Mouse (Mus musculus) embryonic facial prominence, embryonic 14.5 days (tissue): Measurements from ENCODE around the gene Gng7. TPM values are rescaled to one million over a fixed set of nuclear protein-coding genes. Genes with fewer than 3 reads are reported as not detected.

ENCODE experiments used
- ATAC-seq: fragments of 200-750 bp; cut with Nextera tagmentation; 2 replicates; pipeline ENCODE4 v1.8.0; 2017; ENCODE audit warnings: low read depth, moderate number of reproducible peaks, moderate TSS enrichment
- DNase-seq: peaks from one replicate; pipeline ENCODE4 v3.0.0-alpha.2; 2015; ENCODE audit warnings: low spot score
- H3K27ac ChIP-seq: fragments of 300-500 bp; sonication (generic); replicated peaks from 2 replicates; pipeline ENCODE4 v1.5.1; 2014; ENCODE audit warnings: low read depth, mild to moderate bottlenecking, low read length, moderate library complexity
- H3K27me3 ChIP-seq: fragments of 300-500 bp; sonication (generic); replicated peaks from 2 replicates; pipeline ENCODE4 v1.6.1; 2014; ENCODE audit warnings: low read length; ENCODE audit not compliant: control insufficient read depth, insufficient read depth
- H3K36me3 ChIP-seq: fragments of 300-500 bp; sonication (generic); 2 replicates; pipeline ENCODE4 v1.6.1; 2014; ENCODE audit warnings: low read length, mixed read lengths; ENCODE audit not compliant: control insufficient read depth, insufficient read depth
- H3K4me1 ChIP-seq: fragments of 300-500 bp; sonication (generic); 2 replicates; pipeline ENCODE4 v1.6.1; 2014; ENCODE audit warnings: antibody characterized with exemption, low read length; ENCODE audit not compliant: control insufficient read depth, insufficient read depth
- H3K4me2 ChIP-seq: fragments of 300-500 bp; sonication (generic); 2 replicates; pipeline ENCODE4 v1.6.1; 2014; ENCODE audit warnings: low read depth, mild to moderate bottlenecking, low read length, moderate library complexity, mixed read lengths
- H3K4me3 ChIP-seq: fragments of 300-500 bp; sonication (generic); 2 replicates; pipeline ENCODE4 v1.5.1; 2014; ENCODE audit warnings: low read depth, mild to moderate bottlenecking, low read length
- H3K9ac ChIP-seq: fragments of 300-500 bp; sonication (generic); 2 replicates; pipeline ENCODE4 v1.6.1; 2014; ENCODE audit warnings: low read depth, mild to moderate bottlenecking, low read length, moderate library complexity, mixed read lengths
- H3K9me3 ChIP-seq: fragments of 300-500 bp; sonication (generic); 2 replicates; pipeline ENCODE4 v1.6.1; 2016; ENCODE audit warnings: low read length; ENCODE audit not compliant: control insufficient read depth
- WGBS: fragments of 180-500 bp; shearing (Covaris S2); extraction: QIAGEN DNeasy Blood & Tissue Kit; methylation state at CpG from one replicate; pipeline ENCODE4 v1.1.7; 2014; 5-methylcytosine and 5-hydroxymethylcytosine counted together
- polyA plus RNA-seq: library from polyadenylated mRNA; unstranded; fragments of >200 nt; fragmentation: Nextera tagmentation; extraction: Ambion mirVana; gene quantifications from 2 replicates; pipeline ENCODE4 v1.2.1, GENCODE M21; 2014

Gene Gng7
- polyA plus RNA-seq, 1 experiment from 2014 or later = 5.9 TPM

DNA sequence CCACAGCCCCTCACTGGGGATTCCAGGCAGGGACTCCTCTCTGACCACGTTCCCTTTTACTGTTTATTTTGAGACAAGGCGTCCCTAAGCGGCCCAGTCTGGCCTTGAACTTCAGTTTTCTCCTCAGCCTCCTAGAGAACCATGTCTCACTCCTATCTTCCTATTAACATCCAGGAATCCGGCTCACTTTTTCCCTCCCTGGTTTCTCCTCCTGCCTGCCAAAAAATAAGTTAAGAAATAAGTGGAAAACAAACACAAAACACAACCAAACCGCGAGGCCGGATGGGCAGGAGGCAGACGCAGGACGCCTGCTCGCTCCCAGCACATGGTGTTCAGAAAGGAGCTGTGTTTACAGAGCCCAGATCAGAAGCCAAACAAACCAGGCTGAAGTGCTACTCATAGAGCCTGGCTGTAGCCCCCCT, 52.7 kb downstream of the Gng7 start:
- H3K36me3 ChIP-seq = no peaks in the 10 kb centered on the region
- peaks cover 30% of the 10 kb centered on the region for H3K4me1 ChIP-seq
- no peaks in the 10 kb centered on the region for H3K27me3 ChIP-seq
- no peak overlapping the region for H3K9ac ChIP-seq
- H3K27ac ChIP-seq = peak overlapping the region; percentile 85
- WGBS = 42% methylated on average over 10 of the region's 10 CpGs
- DNase-seq (peak; percentile 40), ATAC-seq (no peak)
- no peaks in the 10 kb centered on the region for H3K9me3 ChIP-seq
- H3K4me3 ChIP-seq = no peak overlapping the region
- H3K4me2 ChIP-seq = no peak overlapping the region

GRCm38 (mm10) chr10:80960551-80961508, 53.9 kb downstream of the Gng7 start:
- peak; percentile 88 for ATAC-seq

DNA sequence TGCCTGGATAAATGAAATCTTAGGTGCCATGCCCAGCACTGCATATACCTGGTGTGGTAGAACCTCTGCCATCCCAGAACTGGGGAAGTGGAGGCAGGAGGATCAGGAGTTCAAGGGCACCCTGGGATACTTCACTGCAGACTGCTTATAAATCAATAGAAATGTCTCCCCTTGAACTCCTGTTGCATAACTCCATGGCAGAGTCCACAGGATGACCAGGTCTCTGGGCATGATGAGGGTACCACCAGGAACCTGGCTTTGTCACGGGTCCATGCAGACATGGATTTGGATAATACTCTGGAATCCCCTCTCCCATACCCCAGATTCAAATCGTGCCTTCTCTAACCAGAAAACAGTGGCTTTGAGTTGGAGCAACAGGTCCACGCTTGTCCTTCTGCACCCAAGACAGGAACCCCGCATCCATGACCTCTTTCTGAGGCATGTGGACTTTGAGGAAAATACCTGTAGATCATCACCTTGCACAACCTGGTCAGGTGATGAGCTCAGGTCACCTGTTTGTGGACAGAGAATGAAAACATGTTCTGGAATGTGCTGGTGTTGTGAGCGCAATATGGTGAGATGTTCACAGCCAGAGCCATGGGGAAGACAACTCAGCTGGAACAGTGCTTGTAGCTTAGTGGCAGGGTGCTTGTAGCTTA, 55.6 kb downstream of the Gng7 start:
- no peaks in the 10 kb centered on the region for H3K9me3 ChIP-seq
- no peaks in the 10 kb centered on the region for H3K27me3 ChIP-seq
- no peak overlapping the region for H3K4me2 ChIP-seq
- H3K27ac ChIP-seq = no peak overlapping the region
- ATAC-seq (no peak), DNase-seq (no peak)
- no peak overlapping the region for H3K4me3 ChIP-seq
- H3K36me3 ChIP-seq = no peaks in the 10 kb centered on the region
- H3K9ac ChIP-seq = no peak overlapping the region
- peaks cover 42% of the 10 kb centered on the region for H3K4me1 ChIP-seq
- 91% methylated on average over 5 of the region's 5 CpGs for WGBS

More at GRCm38 (mm10) chr10:80960551-80961508, 53.9 kb downstream of the Gng7 start:
- Histone ChIP-seq H3K9ac (peak overlapping the region; percentile 21; the same call in 1 of the 2 replicates), H3K4me3 (no peak overlapping the region), H3K9me3 (no peaks in the 10 kb centered on the region), H3K27me3 (no peaks in the 10 kb centered on the region), H3K27ac (peak overlapping the region; percentile 85), H3K4me1 (peaks cover 30% of the 10 kb centered on the region), H3K36me3 (no peaks in the 10 kb centered on the region), H3K4me2 (peak overlapping the region; percentile 8)
- WGBS = 18% methylated on average over 12 of the region's 16 CpGs
- DNase-seq = peak; percentile 91

DNA sequence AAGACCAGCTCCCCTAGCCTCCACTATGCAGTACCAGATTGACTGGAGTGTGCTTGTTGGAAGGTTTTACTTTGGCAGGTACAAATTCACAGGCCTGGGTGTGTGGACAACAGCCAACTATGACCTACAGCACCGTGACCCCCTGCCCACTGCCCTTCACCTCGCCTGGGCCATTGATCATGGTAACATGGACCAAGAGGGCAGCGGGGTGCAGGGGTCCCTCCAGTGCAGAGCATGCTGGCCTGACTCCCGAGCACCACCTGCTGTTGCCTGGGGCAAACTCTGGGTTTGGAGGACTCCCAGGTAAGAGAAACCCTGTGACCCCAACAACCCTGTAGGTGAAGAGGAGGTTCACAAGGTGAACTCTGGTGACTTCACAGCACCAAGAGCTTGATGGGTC, 57.0 kb downstream of the Gng7 start:
- no peak for ATAC-seq

DNA sequence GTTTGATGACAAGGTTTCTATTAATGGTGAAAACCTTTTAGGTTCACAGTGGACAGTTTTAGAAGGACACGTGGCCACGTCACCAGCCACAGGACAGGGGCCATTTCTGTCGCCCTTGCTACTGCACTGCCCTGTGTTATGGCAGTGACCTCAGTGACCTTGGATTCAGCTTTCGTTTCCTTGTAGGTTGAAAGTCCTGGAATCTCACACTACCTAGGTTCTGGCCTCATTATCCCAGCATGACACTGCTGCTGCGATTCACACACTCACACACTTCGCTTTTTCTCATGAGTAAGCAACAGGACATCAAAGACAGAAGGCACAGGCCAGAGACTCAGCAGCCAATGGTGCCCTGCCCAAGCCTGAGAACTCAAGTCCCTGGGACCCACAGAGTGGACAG, 57.8 kb downstream of the Gng7 start:
- no peaks in the 10 kb centered on the region for H3K9me3 ChIP-seq
- 80% methylated on average over 6 of the region's 6 CpGs for WGBS

More for the DNA sequence above, 57.0 kb downstream of the Gng7 start:
- Histone ChIP-seq H3K4me1 (peaks cover 31% of the 10 kb centered on the region), H3K36me3 (no peaks in the 10 kb centered on the region), H3K9me3 (no peaks in the 10 kb centered on the region), H3K27me3 (no peaks in the 10 kb centered on the region), H3K9ac (no peak overlapping the region), H3K4me2 (no peak overlapping the region), H3K27ac (no peak overlapping the region), H3K4me3 (no peak overlapping the region)
- DNase-seq = no peak
- 57% methylated on average over 4 of the region's 4 CpGs for WGBS

GRCm38 (mm10) chr10:80956385-80956784, 58.4 kb downstream of the Gng7 start:
- ATAC-seq = no peak

More for the DNA sequence above, 57.8 kb downstream of the Gng7 start:
- ATAC-seq (no peak), DNase-seq (no peak)
- Histone ChIP-seq H3K9ac (no peak overlapping the region), H3K4me1 (peaks cover 24% of the 10 kb centered on the region), H3K36me3 (no peaks in the 10 kb centered on the region), H3K4me3 (no peak overlapping the region), H3K27me3 (no peaks in the 10 kb centered on the region), H3K4me2 (no peak overlapping the region), H3K27ac (no peak overlapping the region)

DNA sequence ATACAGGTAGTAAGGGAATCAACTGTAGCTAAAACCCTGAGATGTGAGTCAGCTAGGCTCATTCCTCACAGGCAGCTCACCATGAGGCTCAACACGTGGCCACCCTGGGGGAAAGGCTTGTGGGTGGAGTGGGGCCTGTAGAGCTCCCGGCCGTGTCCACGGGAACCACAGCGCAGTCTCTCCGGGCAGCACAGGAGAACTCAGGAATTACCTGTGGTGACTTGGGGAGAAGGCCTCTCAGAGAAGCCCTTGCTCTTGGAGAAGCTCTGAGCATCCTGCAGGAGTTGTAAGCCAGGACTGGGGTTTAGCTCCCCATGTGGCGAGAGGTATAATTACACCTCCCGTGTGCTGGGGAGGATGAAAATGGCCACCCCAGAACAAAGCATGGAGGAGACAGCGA, 59.2 kb downstream of the Gng7 start:
- 0 out of 2 replicates have a peak, but pooled peaks have one; percentile 21 for ATAC-seq
- Histone ChIP-seq H3K4me1 (peaks cover 14% of the 10 kb centered on the region), H3K4me2 (no peak overlapping the region), H3K27ac (no peak overlapping the region), H3K36me3 (no peaks in the 10 kb centered on the region), H3K9ac (no peak overlapping the region), H3K4me3 (no peak overlapping the region), H3K9me3 (no peaks in the 10 kb centered on the region), H3K27me3 (no peaks in the 10 kb centered on the region)
- DNase-seq = peak; percentile 77
- 24% methylated on average over 9 of the region's 9 CpGs for WGBS

More at GRCm38 (mm10) chr10:80956385-80956784, 58.4 kb downstream of the Gng7 start:
- Histone ChIP-seq H3K36me3 (no peaks in the 10 kb centered on the region), H3K9me3 (no peaks in the 10 kb centered on the region), H3K27me3 (no peaks in the 10 kb centered on the region), H3K4me1 (peaks cover 21% of the 10 kb centered on the region), H3K27ac (no peak overlapping the region), H3K4me2 (no peak overlapping the region), H3K9ac (no peak overlapping the region), H3K4me3 (no peak overlapping the region)
- 92% methylated on average over 8 of the region's 8 CpGs for WGBS
- DNase-seq = no peak

DNA sequence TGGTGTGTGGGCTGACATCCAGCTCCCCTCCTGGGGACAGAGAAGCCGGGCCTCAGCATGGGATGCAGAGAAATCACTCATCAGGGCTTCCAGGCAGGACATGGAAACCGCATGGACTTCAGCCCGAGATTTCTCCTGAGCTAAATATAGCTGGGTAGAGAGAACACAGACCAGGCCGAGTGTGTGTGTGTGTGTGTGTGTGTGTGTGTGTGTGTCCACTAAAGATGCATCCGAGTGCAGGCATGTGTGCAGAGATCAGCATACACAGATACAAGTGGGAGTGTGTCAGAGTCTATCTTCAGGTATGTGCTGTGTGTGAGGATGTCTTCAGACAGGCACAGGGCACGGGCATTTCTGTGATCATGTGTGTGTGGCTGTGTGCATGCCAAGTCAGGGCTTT, 59.9 kb downstream of the Gng7 start:
- DNase-seq (peak; percentile 71), ATAC-seq (peak; percentile 27; the same call in 1 of the 2 replicates)
- H3K36me3 ChIP-seq = no peaks in the 10 kb centered on the region
- H3K4me1 ChIP-seq = peaks cover 14% of the 10 kb centered on the region
- no peaks in the 10 kb centered on the region for H3K9me3 ChIP-seq
- no peaks in the 10 kb centered on the region for H3K27me3 ChIP-seq
- 54% methylated on average over 6 of the region's 6 CpGs for WGBS
- H3K27ac ChIP-seq = peak overlapping the region; percentile 61
- no peak overlapping the region for H3K4me3 ChIP-seq
- H3K4me2 ChIP-seq = no peak overlapping the region
- H3K9ac ChIP-seq = no peak overlapping the region; the same call in 1 of the 2 replicates
